ENCODE assay signal across 8 mouse cellular contexts in genomic region chr11:70652884-70653344, GRCm38 (mm10). TPM values are rescaled to one million over a fixed set of nuclear protein-coding genes. Genes with fewer than 3 reads are reported as not detected.
A peak's percentile ranks its signal among the peaks of the same experiment; 100 is the strongest.
DNase-seq lines count a peak whose midpoint lies in the region; ATAC-seq and TF ChIP-seq lines count a peak whose summit lies in the region.

No protein-coding gene starts in this region.

- peaks cover 13% of the 10 kb centered on the region for H3K4me1 ChIP-seq in cerebellum, adult 2 months (ENCODE audit: control insufficient read depth, insufficient read depth, low read length)
- peaks cover 46% of the 10 kb centered on the region for H3K4me1 ChIP-seq in thymus, adult 2 months (replicated peaks; ENCODE audit: control insufficient read depth, insufficient read depth, low read length)
- H3K4me1 ChIP-seq in liver, postnatal 0 days (ENCODE audit: insufficient read depth) = peaks cover 60% of the 10 kb centered on the region

- peaks cover 44% of the 10 kb centered on the region for H3K36me3 ChIP-seq in thymus, adult 2 months (ENCODE audit: control insufficient read depth, insufficient read depth, low read length)
- peaks cover 38% of the 10 kb centered on the region for H3K36me3 ChIP-seq in liver, postnatal 0 days (replicated peaks; ENCODE audit: insufficient read depth, low read length)

- H3K4me2 ChIP-seq in liver, postnatal 0 days (ENCODE audit: low read depth, low read length) = peak overlapping the region; percentile 96

- H3K4me3 ChIP-seq in cerebellum, adult 2 months (replicated peaks; ENCODE audit: insufficient read depth, low read depth, low read length) = peak overlapping the region; percentile 99
- H3K4me3 ChIP-seq in thymus, adult 2 months (ENCODE audit: control insufficient read depth, insufficient read depth, low read length) = peak overlapping the region; percentile 100
- peak overlapping the region; percentile 100 for H3K4me3 ChIP-seq in liver, postnatal 0 days (ENCODE audit: low read depth, low read length)

- TF ChIP-seq POLR2A in cerebellum, adult 2 months (IDR thresholded peaks at IDR 0.05; ENCODE audit: borderline replicate concordance, insufficient read depth, low read length) = no peak
- no peak for TF ChIP-seq POLR2A in thymus, adult 2 months (IDR thresholded peaks at IDR 0.05; ENCODE audit: control insufficient read depth, extremely low read depth, insufficient read depth, low read length, poor library complexity)

- no peak overlapping the region for H3K27ac ChIP-seq in cerebellum, adult 2 months (ENCODE audit: insufficient read depth, low read length)
- peak overlapping the region; percentile 99 for H3K27ac ChIP-seq in thymus, adult 2 months (ENCODE audit: control insufficient read depth, insufficient read depth, low read length)
- H3K27ac ChIP-seq in liver, postnatal 0 days (ENCODE audit: low read depth) = peak overlapping the region; percentile 99

- TF ChIP-seq CTCF in cerebellum, adult 2 months (IDR thresholded peaks at IDR 0.05; ENCODE audit: borderline replicate concordance, insufficient read depth, low read depth, low read length) = no peak
- no peak for TF ChIP-seq CTCF in thymus, adult 2 months (IDR thresholded peaks at IDR 0.05; ENCODE audit: borderline replicate concordance, control insufficient read depth, extremely low read depth, insufficient read depth, low read length, poor library complexity)
- no peak for TF ChIP-seq CTCF in liver, postnatal 0 days (IDR thresholded peaks at IDR 0.05; ENCODE audit: low read depth)

- no peak for TF ChIP-seq EP300 in liver, postnatal 0 days (IDR thresholded peaks at IDR 0.05; ENCODE audit: low read depth)

- no peaks in the 10 kb centered on the region for H3K9me3 ChIP-seq in liver, postnatal 0 days (ENCODE audit: low read length)

- no peaks in the 10 kb centered on the region for H3K27me3 ChIP-seq in cerebellum, adult 2 months (ENCODE audit: control insufficient read depth, insufficient read depth, low read length)
- no peaks in the 10 kb centered on the region for H3K27me3 ChIP-seq in thymus, adult 2 months (ENCODE audit: control insufficient read depth, insufficient read depth, low read length)
- no peaks in the 10 kb centered on the region for H3K27me3 ChIP-seq in liver, postnatal 0 days (ENCODE audit: insufficient read depth, low read length)

- peak in 1 of 2 experiments; percentile 8 for DNase-seq in cerebellum, adult 2 months
- DNase-seq in cerebellum, postnatal 4 days (ENCODE audit: low spot score in 2 of 2) = no peak
- DNase-seq in thymus, adult 2 months = no peak
- DNase-seq in thymus, postnatal 10 days (ENCODE audit: low spot score in 2 of 2) = no peak
- DNase-seq in liver, postnatal 0 days = no peak
- no peak for DNase-seq in T-cell, adult 2 months (ENCODE audit: low spot score)
- DNase-seq in spleen, postnatal 36 days (ENCODE audit: low spot score in 2 of 2) = no peak

- 48% methylated on average over 6 of the region's 6 CpGs for WGBS in cerebellum, adult 2 months
- 7% methylated on average over 6 of the region's 6 CpGs for WGBS in thymus, adult 2 months
- 20% methylated on average over 6 of the region's 6 CpGs for WGBS in liver, postnatal 0 days (ENCODE audit: insufficient replicate concordance)

- H3K9ac ChIP-seq in liver, postnatal 0 days (replicated peaks) = peak overlapping the region; percentile 100

- no peak for ATAC-seq in liver, postnatal 0 days
- no peak for ATAC-seq in frontal cortex, adult (ENCODE audit: low TSS enrichment)

RNA-seq across cellular contexts. Expression of gene Pfn1, which starts 1.5 kb away (rescaled TPM):
- polyA plus RNA-seq in cerebellum, adult 2 months (2012; rRNA removed) = 289 and 305 TPM in 2 replicates
- 3,213 and 4,498 TPM in 2 replicates for polyA plus RNA-seq in thymus, adult 2 months (2012; rRNA removed)
- polyA plus RNA-seq in liver, postnatal 0 days (2015; fragmentation: Nextera tagmentation; extraction: Ambion mirVana) = 918 and 940 TPM in 2 replicates

RNA-seq across cellular contexts. Expression of gene Eno3, which starts 4.1 kb away (rescaled TPM):
- polyA plus RNA-seq in cerebellum, adult 2 months (2012; rRNA removed) = 35.0 and 35.9 TPM in 2 replicates
- 25.3 and 75.8 TPM in 2 replicates for polyA plus RNA-seq in thymus, adult 2 months (2012; rRNA removed)
- polyA plus RNA-seq in liver, postnatal 0 days (2015; fragmentation: Nextera tagmentation; extraction: Ambion mirVana) = 4.0 and 21.3 TPM in 2 replicates

RNA-seq across cellular contexts. Expression of gene Slc25a11, which starts 5.6 kb away (rescaled TPM):
- 184 and 191 TPM in 2 replicates for polyA plus RNA-seq in cerebellum, adult 2 months (2012; rRNA removed)
- 132 and 162 TPM in 2 replicates for polyA plus RNA-seq in thymus, adult 2 months (2012; rRNA removed)
- 140 and 143 TPM in 2 replicates for polyA plus RNA-seq in liver, postnatal 0 days (2015; fragmentation: Nextera tagmentation; extraction: Ambion mirVana)

RNA-seq across cellular contexts. Expression of gene Rnf167, which starts 5.9 kb away (rescaled TPM):
- polyA plus RNA-seq in cerebellum, adult 2 months (2012; rRNA removed) = 143 and 152 TPM in 2 replicates
- polyA plus RNA-seq in thymus, adult 2 months (2012; rRNA removed) = 285 and 346 TPM in 2 replicates
- polyA plus RNA-seq in liver, postnatal 0 days (2015; fragmentation: Nextera tagmentation; extraction: Ambion mirVana) = 54.8 and 55.3 TPM in 2 replicates

RNA-seq across cellular contexts. Expression of gene Gp1ba, which starts 14.0 kb away (rescaled TPM):
- not detected in 2 replicates for polyA plus RNA-seq in cerebellum, adult 2 months (2012; rRNA removed)
- polyA plus RNA-seq in thymus, adult 2 months (2012; rRNA removed) = 0.04 TPM in 2 replicates
- polyA plus RNA-seq in liver, postnatal 0 days (2015; fragmentation: Nextera tagmentation; extraction: Ambion mirVana) = 3.5 and 4.1 TPM in 2 replicates
